Mouse (Mus musculus) spleen, adult 2 months (tissue): ENCODE data around the gene Prrt2.

Experiments used
- CTCF ChIP-seq: fragments of 200-500 bp; IDR thresholded peaks from 2 replicates; pipeline ENCODE4 v1.5.1; 2011; ENCODE audit warnings: mild to moderate bottlenecking, inconsistent platforms; ENCODE audit not compliant: insufficient read depth, insufficient read length, insufficient replicate concordance; ENCODE audit errors: extremely low read depth
- POLR2A ChIP-seq: fragments of 200-500 bp; IDR thresholded peaks from 2 replicates; pipeline ENCODE4 v1.6.1; 2011; ENCODE audit warnings: low read depth, low read length, inconsistent platforms

- TF ChIP-seq CTCF, result no peak
- TF ChIP-seq POLR2A, result no peak
These were observed 9.3 kb downstream of the Prrt2 start for GRCm38 (mm10) chr7:127011717-127012116.
